Mouse (Mus musculus) ES-E14 (cell line): Measurements from ENCODE around the gene Bivm.
A peak's percentile ranks its signal among the peaks of the same experiment; 100 is the strongest.

Experiments used
- HCFC1 ChIP-seq: IDR thresholded peaks from 2 replicates; pipeline ENCODE4 v1.6.1; 2012; ENCODE audit warnings: low read length, inconsistent platforms, borderline replicate concordance; ENCODE audit not compliant: insufficient read depth
- MAFK ChIP-seq: IDR thresholded peaks from 2 replicates; pipeline ENCODE4 v1.6.1; 2014; ENCODE audit warnings: mild to moderate bottlenecking, low read depth, low read length, inconsistent platforms; ENCODE audit not compliant: insufficient read depth
- ZC3H11A ChIP-seq: IDR thresholded peaks from 2 replicates; pipeline ENCODE4 v1.6.1; 2012; ENCODE audit warnings: low read depth, mild to moderate bottlenecking, inconsistent platforms, low read length, borderline replicate concordance
- ZNF384 ChIP-seq: IDR thresholded peaks from 2 replicates; pipeline ENCODE4 v1.6.1; 2012; ENCODE audit warnings: low read depth, low read length, inconsistent platforms

GRCm38 (mm10) chr1:44101448-44102225 is 17.1 kb upstream of the Bivm start:
- TF ChIP-seq HCFC1 = no peak
- no peak for TF ChIP-seq ZC3H11A
- TF ChIP-seq MAFK = no peak
- TF ChIP-seq ZNF384 = peak; percentile 83
